8 mouse cellular contexts compared by ENCODE assay signal in genomic region chr7:127209851-127210250, GRCm38 (mm10). TPM values are rescaled to one million over a fixed set of nuclear protein-coding genes. Genes with fewer than 3 reads are reported as not detected.
DNase-seq lines count a peak whose midpoint lies in the region; ATAC-seq and TF ChIP-seq lines count a peak whose summit lies in the region.

No protein-coding gene starts in this region.

- H3K4me2 ChIP-seq in CH12.LX (ENCODE audit: insufficient read depth, low read depth, poor library complexity, severe bottlenecking) = peak overlapping the region; percentile 79; the same call in 1 of the 2 replicates
- peak overlapping the region; percentile 76; the same call in 1 of the 2 replicates for H3K4me2 ChIP-seq in forebrain, embryonic 16.5 days (ENCODE audit: low read length)
- H3K4me2 ChIP-seq in liver, embryonic 14.5 days (ENCODE audit: low read depth) = peak overlapping the region; percentile 91

- DNase-seq in heart, adult 11 months = peak; percentile 89
- no peak for DNase-seq in heart, adult 8-10 months (ENCODE audit: low spot score)
- DNase-seq in CH12.LX (ENCODE audit: extremely low read depth) (no peak), adipocyte (ENCODE audit: low spot score) (no peak)
- DNase-seq in liver, embryonic 14.5 days (ENCODE audit: low read depth in 3 of 3, low spot score in 3 of 3) = no peak
- DNase-seq in spleen, postnatal 36 days (ENCODE audit: low spot score in 2 of 2) = no peak
- no peak for DNase-seq in right cerebral cortex, adult 2 months (ENCODE audit: low spot score in 2 of 2)

- 72% methylated on average over 5 of the region's 5 CpGs for WGBS in forebrain, embryonic 16.5 days
- 75% methylated on average over 5 of the region's 5 CpGs for WGBS in liver, embryonic 14.5 days (ENCODE audit: insufficient replicate concordance)

- peaks cover 32% of the 10 kb centered on the region for H3K79me2 ChIP-seq in CH12.LX (replicated peaks; ENCODE audit: control insufficient read depth, extremely low read depth, insufficient read depth, poor library complexity, severe bottlenecking)

- ATAC-seq in forebrain, embryonic 16.5 days = no peak
- no peak for ATAC-seq in liver, embryonic 14.5 days (ENCODE audit: insufficient read depth)

- no peak for TF ChIP-seq CTCF in CH12.LX (conservative IDR thresholded peaks at IDR 0.05 in 1 of 2, IDR thresholded peaks at IDR 0.05 in 1 of 2; ENCODE audit: low read depth in 2 of 2, low read length in 2 of 2)
- TF ChIP-seq CTCF in liver, embryonic 14.5 days (IDR thresholded peaks at IDR 0.05; ENCODE audit: low read depth) = no peak

- H3K27me3 ChIP-seq in CH12.LX (replicated peaks) = no peaks in the 10 kb centered on the region
- no peaks in the 10 kb centered on the region for H3K27me3 ChIP-seq in forebrain, embryonic 16.5 days (replicated peaks; ENCODE audit: control insufficient read depth, insufficient read depth, low read length)
- H3K27me3 ChIP-seq in liver, embryonic 14.5 days (ENCODE audit: control insufficient read depth, insufficient read depth, low read length) = no peaks in the 10 kb centered on the region

- TF ChIP-seq POLR2A in CH12.LX (IDR thresholded peaks at IDR 0.05; ENCODE audit: low read depth, low read length) = no peak

- no peak for TF ChIP-seq EP300 in CH12.LX (IDR thresholded peaks at IDR 0.05; ENCODE audit: low read length)
- no peak for TF ChIP-seq EP300 in liver, embryonic 14.5 days (IDR thresholded peaks at IDR 0.05; ENCODE audit: low read depth)

- no peaks in the 10 kb centered on the region for H3K9me3 ChIP-seq in CH12.LX (replicated peaks; ENCODE audit: low read length)
- no peaks in the 10 kb centered on the region for H3K9me3 ChIP-seq in forebrain, embryonic 16.5 days (ENCODE audit: control insufficient read depth, low read length)
- no peaks in the 10 kb centered on the region for H3K9me3 ChIP-seq in liver, embryonic 14.5 days (ENCODE audit: control insufficient read depth, low read length)

- H3K27ac ChIP-seq in CH12.LX (ENCODE audit: insufficient read depth, low read depth) = peak overlapping the region; percentile 51
- H3K27ac ChIP-seq in forebrain, embryonic 16.5 days (ENCODE audit: low read length) = no peak overlapping the region
- peak overlapping the region; percentile 85 for H3K27ac ChIP-seq in liver, embryonic 14.5 days

- H3K9ac ChIP-seq in CH12.LX (ENCODE audit: insufficient read depth, low read depth) = peak overlapping the region; percentile 59
- H3K9ac ChIP-seq in forebrain, embryonic 16.5 days (replicated peaks; ENCODE audit: low read depth, low read length) = no peak overlapping the region
- peak overlapping the region; percentile 99 for H3K9ac ChIP-seq in liver, embryonic 14.5 days (replicated peaks)

- H3K4me1 ChIP-seq in CH12.LX (ENCODE audit: control insufficient read depth in 1 of 2, insufficient read depth in 2 of 2) = peaks cover 8 to 43% of the 10 kb centered on the region in 2 experiments
- H3K4me1 ChIP-seq in forebrain, embryonic 16.5 days (replicated peaks; ENCODE audit: control insufficient read depth, insufficient read depth, low read length) = peaks cover 30% of the 10 kb centered on the region
- H3K4me1 ChIP-seq in liver, embryonic 14.5 days (replicated peaks; ENCODE audit: control insufficient read depth in 2 of 2, insufficient read depth in 2 of 2, low read length in 1 of 2) = peaks cover 15 to 16% of the 10 kb centered on the region in 2 experiments

- peaks cover 17 to 31% of the 10 kb centered on the region in 2 experiments for H3K36me3 ChIP-seq in CH12.LX (replicated peaks in 1 of 2; ENCODE audit: control insufficient read depth in 1 of 2, insufficient read depth in 1 of 2, low read length in 1 of 2)
- no peaks in the 10 kb centered on the region for H3K36me3 ChIP-seq in forebrain, embryonic 16.5 days (ENCODE audit: control insufficient read depth, insufficient read depth)
- H3K36me3 ChIP-seq in liver, embryonic 14.5 days (replicated peaks; ENCODE audit: control insufficient read depth, insufficient read depth, low read depth) = no peaks in the 10 kb centered on the region; the same call in 1 of the 2 replicates

- in situ Hi-C loops in CH12.LX (cut with MboI; ENCODE audit: low pct_ligation_motif_present, low pct_unique_long_range_greater_than_20kb, low sequenced_read_pairs) = no loop called here

- TF ChIP-seq RAD21 in CH12.LX (IDR thresholded peaks at IDR 0.05; ENCODE audit: low read depth, low read length) = no peak

- dilution Hi-C loops in CH12.LX (cut with MboI; ENCODE audit: extremely low pct_ligation_motif_present, extremely low pct_unique_long_range_greater_than_20kb, low sequenced_read_pairs) = no loop called here

- H3K4me3 ChIP-seq in CH12.LX (replicated peaks in 1 of 3; ENCODE audit: low read depth in 2 of 3, low read length in 2 of 3, poor library complexity in 1 of 3) = peak overlapping the region in 2 of 3 experiments; percentile 4 to 26
- no peak overlapping the region for H3K4me3 ChIP-seq in forebrain, embryonic 16.5 days (replicated peaks; ENCODE audit: low read length)
- H3K4me3 ChIP-seq in liver, embryonic 14.5 days (ENCODE audit: insufficient read depth in 1 of 2, low read depth in 2 of 2, low read length in 2 of 2) = peak overlapping the region; percentile 21 to 95

TF ChIP-seq in CH12.LX, 34 proteins besides CTCF, POLR2A, EP300 and RAD21:
- no peak for TF ChIP-seq MEF2A (IDR thresholded peaks at IDR 0.05; ENCODE audit: borderline replicate concordance, low read depth, low read length)
- TF ChIP-seq CHD2 (IDR thresholded peaks at IDR 0.05; ENCODE audit: low read length) = no peak
- no peak for TF ChIP-seq ZC3H11A (IDR thresholded peaks at IDR 0.05; ENCODE audit: low read depth, low read length)
- TF ChIP-seq ZKSCAN1 (IDR thresholded peaks at IDR 0.05; ENCODE audit: borderline replicate concordance, low read depth, low read length) = no peak

RNA-seq across cellular contexts. Expression of gene Mylpf, which starts 1.2 kb away (rescaled TPM):
- total RNA-seq in heart, adult 8-10 months (2022) = 10 to 100 TPM in 1 of 4 experiments, 1 to 10 TPM in 3; 6.2 to 14.1 (median 8.2) TPM
- total RNA-seq in CH12.LX (2012; rRNA removed) = 3.0 and 4.2 TPM in 2 replicates
- 0.49 and 3.2 TPM in 2 replicates for total RNA-seq in CH12.LX (2014; rRNA removed)
- polyA plus RNA-seq in CH12.LX (2012; ENCODE audit: insufficient read length, low read depth) = 4.1 and 5.2 TPM in 2 replicates
- polyA plus RNA-seq in forebrain, embryonic 16.5 days (2015; fragmentation: Nextera tagmentation; extraction: Ambion mirVana) = 4.1 and 8.3 TPM in 2 replicates
- 10.6 and 15.6 TPM in 2 replicates for polyA plus RNA-seq in liver, embryonic 14.5 days (2012; rRNA removed)
- 31.0 and 31.1 TPM in 2 replicates for polyA plus RNA-seq in liver, embryonic 14.5 days (2014; fragmentation: Nextera tagmentation; extraction: Ambion mirVana)

RNA-seq across cellular contexts. Expression of gene Tbc1d10b, which starts 1.6 kb away (rescaled TPM):
- 10 to 100 TPM; 17.4 to 24.4 (median 23.0) TPM for total RNA-seq in heart, adult 8-10 months (2022)
- total RNA-seq in CH12.LX (2012; rRNA removed) = 25.9 and 28.0 TPM in 2 replicates
- 17.9 and 18.2 TPM in 2 replicates for total RNA-seq in CH12.LX (2014; rRNA removed)
- 25.6 and 26.6 TPM in 2 replicates for polyA plus RNA-seq in CH12.LX (2012; ENCODE audit: insufficient read length, low read depth)
- 24.9 and 31.0 TPM in 2 replicates for polyA plus RNA-seq in forebrain, embryonic 16.5 days (2015; fragmentation: Nextera tagmentation; extraction: Ambion mirVana)
- 12.8 and 15.5 TPM in 2 replicates for polyA plus RNA-seq in liver, embryonic 14.5 days (2012; rRNA removed)
- 10.9 and 13.2 TPM in 2 replicates for polyA plus RNA-seq in liver, embryonic 14.5 days (2014; fragmentation: Nextera tagmentation; extraction: Ambion mirVana)

RNA-seq across cellular contexts. Expression of gene Cd2bp2, which starts 14.0 kb away (rescaled TPM):
- 10 to 100 TPM; 36.2 to 45.1 (median 40.6) TPM for total RNA-seq in heart, adult 8-10 months (2022)
- 66.8 and 78.5 TPM in 2 replicates for total RNA-seq in CH12.LX (2012; rRNA removed)
- total RNA-seq in CH12.LX (2014; rRNA removed) = 62.4 and 63.3 TPM in 2 replicates
- polyA plus RNA-seq in CH12.LX (2012; ENCODE audit: insufficient read length, low read depth) = 57.4 and 72.8 TPM in 2 replicates
- 88.2 and 91.0 TPM in 2 replicates for polyA plus RNA-seq in forebrain, embryonic 16.5 days (2015; fragmentation: Nextera tagmentation; extraction: Ambion mirVana)
- 17.6 and 27.6 TPM in 2 replicates for polyA plus RNA-seq in liver, embryonic 14.5 days (2012; rRNA removed)
- 17.4 and 18.4 TPM in 2 replicates for polyA plus RNA-seq in liver, embryonic 14.5 days (2014; fragmentation: Nextera tagmentation; extraction: Ambion mirVana)

RNA-seq across cellular contexts. Expression of gene Zfp553, which starts 23.0 kb away (rescaled TPM):
- total RNA-seq in heart, adult 8-10 months (2022) = 1 to 10 TPM; 5.2 to 6.4 (median 5.8) TPM
- total RNA-seq in CH12.LX (2012; rRNA removed) (17.4 and 18.8 TPM in 2 replicates), CH12.LX (2014; rRNA removed) (8.6 and 9.8 TPM in 2 replicates)
- polyA plus RNA-seq in CH12.LX (2012; ENCODE audit: insufficient read length, low read depth) = 15.0 and 15.2 TPM in 2 replicates
- 66.1 and 69.3 TPM in 2 replicates for polyA plus RNA-seq in forebrain, embryonic 16.5 days (2015; fragmentation: Nextera tagmentation; extraction: Ambion mirVana)
- polyA plus RNA-seq in liver, embryonic 14.5 days (2012; rRNA removed) = 3.3 and 3.4 TPM in 2 replicates
- 2.4 and 2.8 TPM in 2 replicates for polyA plus RNA-seq in liver, embryonic 14.5 days (2014; fragmentation: Nextera tagmentation; extraction: Ambion mirVana)

RNA-seq across cellular contexts. Expression of gene Sept1, which starts 23.1 kb away (rescaled TPM):
- 1 to 10 TPM; 2.1 to 3.9 (median 2.6) TPM for total RNA-seq in heart, adult 8-10 months (2022)
- 73.8 and 92.3 TPM in 2 replicates for total RNA-seq in CH12.LX (2012; rRNA removed)
- 42.1 and 42.7 TPM in 2 replicates for total RNA-seq in CH12.LX (2014; rRNA removed)
- polyA plus RNA-seq in CH12.LX (2012; ENCODE audit: insufficient read length, low read depth) = 147 and 171 TPM in 2 replicates
- 18.8 and 26.5 TPM in 2 replicates for polyA plus RNA-seq in forebrain, embryonic 16.5 days (2015; fragmentation: Nextera tagmentation; extraction: Ambion mirVana)
- polyA plus RNA-seq in liver, embryonic 14.5 days (2012; rRNA removed) = 10.3 and 16.1 TPM in 2 replicates
- 7.0 TPM in 2 replicates for polyA plus RNA-seq in liver, embryonic 14.5 days (2014; fragmentation: Nextera tagmentation; extraction: Ambion mirVana)
